Mouse (Mus musculus) gastrocnemius, postnatal 36 days (tissue): ENCODE data around the gene Tnfrsf8. TPM values are rescaled to one million over a fixed set of nuclear protein-coding genes. Genes with fewer than 3 reads are reported as not detected.
"Not testable (repeated sequence)": the region's sequence is repeated elsewhere in the genome, so short reads cannot be mapped to it uniquely, and the experiment has no call there.

Source experiments
- DNase-seq, 2 experiments: peaks; one replicate each; pipeline ENCODE4 v3.0.0; 2022
- intact Hi-C: fragments of 180-260 bp; cut with DNase I; formaldehyde crosslinking; loops from one replicate; pipeline ENCODE4 v1.15.1; 2025
- total RNA-seq, 2 experiments: library from RNA; stranded (reverse); gene quantifications; 2 replicates each; pipeline ENCODE4 v1.2.3; 2021

The Tnfrsf8 gene
- total RNA-seq, 2 experiments from 2014 or later: 0.10 TPM; not detected in 1

DNA sequence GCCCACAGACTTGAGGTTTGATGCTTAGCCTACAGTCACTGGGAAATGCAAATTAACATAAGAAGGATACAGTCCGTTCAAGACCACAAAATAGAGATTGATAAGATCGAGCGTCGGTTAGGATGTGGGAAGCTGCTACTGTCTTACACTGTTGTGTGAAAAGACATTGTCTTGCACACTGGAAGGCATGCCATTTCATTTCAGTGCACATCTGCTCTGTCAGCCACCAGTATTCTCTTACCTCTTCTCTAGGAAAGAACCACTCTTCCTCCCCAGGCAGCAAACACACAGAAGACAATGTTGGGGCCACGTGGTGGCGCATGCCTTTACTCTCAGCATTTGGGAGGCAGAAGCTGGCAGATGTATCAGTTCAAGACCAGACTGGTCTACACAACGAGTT, 2.4 kb downstream of the Tnfrsf8 start:
- DNase-seq: no peak
- intact Hi-C loops: no loop called here

DNA sequence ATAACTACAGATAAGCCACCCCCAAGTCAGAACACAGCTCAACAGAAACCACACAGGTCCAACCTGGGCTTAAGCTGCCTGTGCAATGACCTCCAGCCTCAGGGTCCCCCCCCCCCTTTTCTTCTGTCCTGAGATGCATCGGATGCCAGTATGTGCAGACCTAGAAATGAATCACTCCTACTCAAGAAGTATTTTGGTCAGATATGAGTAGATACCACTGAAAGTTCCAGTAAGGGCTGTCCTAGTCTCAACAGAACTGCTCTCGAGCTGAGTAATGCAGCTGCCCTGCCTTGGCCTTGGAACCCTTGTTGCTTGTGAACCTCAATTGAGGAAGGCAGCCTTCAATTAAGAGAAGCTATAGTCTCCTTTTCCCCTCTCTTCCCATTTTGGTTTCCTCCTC, 4.1 kb downstream of the Tnfrsf8 start:
- no peak for DNase-seq
- intact Hi-C loops: no loop called here

DNA sequence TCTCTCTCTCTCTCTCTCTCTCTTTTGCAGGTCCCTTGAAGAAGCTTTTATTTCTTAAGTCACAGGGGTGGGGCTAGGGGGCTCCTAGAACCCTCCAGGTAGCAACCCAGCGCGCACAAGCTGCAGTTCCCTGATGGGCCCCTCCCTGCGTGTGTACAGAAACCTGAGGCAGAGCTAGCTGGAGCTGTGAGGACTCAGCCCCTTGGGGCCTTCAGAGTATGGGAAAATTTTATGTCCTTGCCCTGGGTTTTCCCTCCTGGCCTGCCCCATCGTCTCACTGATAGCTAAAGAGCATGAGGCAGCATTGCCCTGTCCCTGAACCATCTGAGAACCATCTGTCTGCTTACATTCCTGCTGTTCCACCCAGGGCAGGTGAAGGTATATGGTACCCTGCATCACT, 8.5 kb downstream of the Tnfrsf8 start:
- no peak for DNase-seq
- intact Hi-C loops: no loop called here

GRCm38 (mm10) chr4:145305661-145306362, 9.2 kb downstream of the Tnfrsf8 start:
- intact Hi-C loops, DNase-seq: not testable (repeated sequence)

DNA sequence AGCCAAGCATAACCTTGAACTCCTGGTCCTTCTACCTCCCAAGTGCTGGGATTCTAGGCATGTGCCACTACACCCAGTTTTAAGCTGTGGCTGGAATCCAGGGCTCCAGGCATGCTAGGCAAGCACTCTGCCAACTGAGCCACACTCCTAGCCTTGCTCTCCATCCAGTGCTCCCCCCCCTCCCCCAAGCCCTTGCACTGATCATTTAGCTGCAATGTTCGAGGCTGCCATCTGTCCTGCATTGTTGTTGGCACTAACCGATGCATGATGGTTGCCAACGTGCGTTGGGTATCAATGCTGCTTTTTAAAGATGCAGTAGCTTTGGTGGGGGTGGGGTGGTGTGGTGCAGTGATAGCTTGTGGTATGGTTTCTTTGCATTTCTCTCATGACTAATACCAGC, 10.9 kb downstream of the Tnfrsf8 start:
- intact Hi-C loops: no loop called here
- DNase-seq: no peak

DNA sequence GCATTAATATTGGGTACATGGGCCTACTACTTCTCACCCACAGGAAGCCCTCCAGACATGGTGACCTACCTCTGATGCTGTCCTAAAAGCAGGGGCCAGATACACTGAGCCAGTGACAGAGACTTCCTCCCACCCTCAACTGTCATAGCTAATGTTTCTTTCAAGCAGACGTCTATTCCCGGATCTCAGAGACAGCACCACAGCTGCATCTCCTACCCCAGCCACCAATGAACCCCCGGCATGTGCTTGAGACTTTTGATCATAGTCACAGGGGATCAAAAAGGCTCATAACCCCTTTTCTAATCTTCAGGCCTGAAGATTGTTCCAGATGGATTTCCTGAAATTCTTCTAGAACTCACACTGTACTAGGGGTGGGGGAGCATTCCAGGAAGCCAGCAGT, 12.9 kb downstream of the Tnfrsf8 start:
- intact Hi-C loops: no loop called here
- DNase-seq: no peak

- DNase-seq: no peak
- intact Hi-C loops: no loop called here
Observed at GRCm38 (mm10) chr4:145300210-145300927, 14.6 kb downstream of the Tnfrsf8 start.

DNA sequence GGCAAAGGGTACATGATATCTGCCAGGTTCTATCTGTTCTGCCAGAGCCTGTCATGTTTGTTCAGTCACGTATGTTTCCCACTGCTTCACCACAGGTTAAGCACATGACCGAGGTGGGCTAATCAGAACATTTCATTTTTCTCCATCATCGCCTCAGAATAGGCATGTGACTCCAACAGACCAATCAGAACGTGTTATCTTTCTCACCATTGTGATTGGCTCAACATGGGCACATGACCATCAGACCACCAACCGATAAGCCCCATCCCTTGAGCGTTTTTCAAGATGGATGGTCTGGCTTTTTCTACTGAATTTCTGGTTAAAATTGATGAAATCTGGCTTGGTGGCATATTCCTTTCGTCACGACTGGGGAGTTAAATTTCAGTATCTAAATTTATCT, 15.6 kb downstream of the Tnfrsf8 start:
- intact Hi-C loops: loop anchor here (5.0 kb wide), 1 partner anchor 412 kb away; no protein-coding TSS in a partner anchor
- DNase-seq: no peak

DNA sequence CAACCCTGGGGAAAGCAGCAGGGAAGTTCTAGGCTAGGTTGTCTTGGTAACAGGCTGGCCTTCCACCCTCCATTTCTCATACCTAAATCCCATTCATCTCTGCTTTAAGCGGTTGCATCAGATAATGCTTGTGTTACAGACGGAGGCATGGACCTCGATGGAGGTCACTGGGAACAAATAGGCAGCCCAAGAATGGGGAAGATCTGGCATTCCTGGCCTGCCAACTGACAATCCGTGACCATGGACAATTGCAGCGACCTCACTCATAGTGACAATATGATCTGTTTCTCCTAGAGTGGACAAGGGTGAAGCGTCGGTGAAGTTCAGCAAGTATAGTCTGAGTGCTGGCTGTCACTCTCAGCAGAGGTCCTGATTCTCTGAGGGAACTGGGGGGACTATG, 16.1 kb downstream of the Tnfrsf8 start:
- DNase-seq: no peak
- intact Hi-C loops: loop anchor here (5.0 kb wide), 1 partner anchor 412 kb away; no protein-coding TSS in a partner anchor

GRCm38 (mm10) chr4:145295589-145296300, 19.2 kb downstream of the Tnfrsf8 start:
- intact Hi-C loops: loop anchor here (5.0 kb wide), 1 partner anchor 408 kb away; no protein-coding TSS in a partner anchor
- DNase-seq: peak; percentile 53 to 55

DNA sequence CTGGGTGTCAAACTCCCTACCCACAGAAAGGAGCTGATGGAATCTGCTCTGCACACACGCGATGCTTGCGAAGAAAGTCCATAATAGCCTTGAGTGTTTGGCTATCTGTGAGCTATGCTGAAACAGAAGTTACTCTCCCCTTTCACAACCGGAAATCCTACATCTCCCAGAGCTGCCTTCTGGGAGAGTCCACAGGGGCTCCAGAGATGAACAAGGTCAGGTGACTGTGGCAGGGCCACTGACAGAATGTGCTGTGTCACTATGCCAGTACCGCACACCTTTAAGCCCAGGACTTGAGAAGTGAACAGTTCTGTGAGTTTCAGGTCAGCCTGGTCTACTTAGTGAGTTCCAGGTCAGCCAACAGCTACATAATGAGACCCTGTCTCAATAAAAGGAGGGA, 20.4 kb downstream of the Tnfrsf8 start:
- intact Hi-C loops: no loop called here
- DNase-seq: no peak

GRCm38 (mm10) chr4:145286369-145287120, 28.4 kb downstream of the Tnfrsf8 start:
- intact Hi-C loops: loop anchor here (2.0 to 5.0 kb wide), 2 partner anchors 72 to 129 kb away; no protein-coding TSS in a partner anchor
- DNase-seq: peak in 1 of 2 experiments; percentile 51

DNA sequence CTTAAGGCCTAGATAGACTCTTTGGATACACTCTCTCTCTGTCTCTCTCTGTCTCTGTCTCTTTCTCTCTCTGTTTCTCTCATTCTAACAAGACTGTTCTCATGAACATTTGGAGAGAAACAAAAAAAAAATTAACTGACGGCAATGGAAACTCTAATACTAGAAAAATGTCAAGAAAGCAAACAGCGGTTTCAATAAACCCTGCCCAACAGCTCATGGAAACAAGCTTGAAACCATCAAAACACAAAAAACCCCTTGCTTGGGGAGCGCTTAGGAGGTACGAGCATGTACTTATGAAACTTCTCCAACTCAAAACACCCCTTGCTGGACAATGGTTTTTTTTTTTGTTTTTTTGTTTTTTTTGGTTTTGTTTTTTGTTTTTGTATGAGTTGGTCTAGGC, 30.3 kb downstream of the Tnfrsf8 start:
- intact Hi-C loops: loop anchor here (5.0 kb wide), 1 partner anchor 127 kb away; no protein-coding TSS in a partner anchor

GRCm38 (mm10) chr4:145283441-145283840, 31.5 kb downstream of the Tnfrsf8 start:
- no peak for DNase-seq
- intact Hi-C loops: no loop called here

More for the DNA sequence above, 30.3 kb downstream of the Tnfrsf8 start:
- DNase-seq: no peak

DNA sequence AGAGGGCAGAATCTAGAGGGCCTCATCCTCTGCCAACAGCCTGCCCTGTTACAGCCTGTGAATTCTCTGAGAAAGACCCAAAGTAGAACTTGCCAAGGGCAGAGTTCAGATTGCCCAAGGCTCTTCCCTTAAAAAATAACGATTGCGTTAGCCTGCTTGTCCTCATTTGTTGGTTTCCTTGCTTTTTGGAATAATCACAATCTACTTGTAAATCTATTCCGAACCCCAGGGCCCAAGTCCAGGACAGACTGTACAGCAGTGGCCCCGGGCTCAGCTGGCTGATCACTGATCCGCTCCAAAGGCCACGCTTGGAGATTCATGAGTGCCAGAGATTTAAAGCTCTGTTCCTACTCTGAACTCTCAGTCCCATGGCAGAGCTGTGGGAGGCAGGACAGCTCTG, 34.0 kb downstream of the Tnfrsf8 start:
- peak in 1 of 2 experiments; percentile 42 for DNase-seq
- intact Hi-C loops: no loop called here

DNA sequence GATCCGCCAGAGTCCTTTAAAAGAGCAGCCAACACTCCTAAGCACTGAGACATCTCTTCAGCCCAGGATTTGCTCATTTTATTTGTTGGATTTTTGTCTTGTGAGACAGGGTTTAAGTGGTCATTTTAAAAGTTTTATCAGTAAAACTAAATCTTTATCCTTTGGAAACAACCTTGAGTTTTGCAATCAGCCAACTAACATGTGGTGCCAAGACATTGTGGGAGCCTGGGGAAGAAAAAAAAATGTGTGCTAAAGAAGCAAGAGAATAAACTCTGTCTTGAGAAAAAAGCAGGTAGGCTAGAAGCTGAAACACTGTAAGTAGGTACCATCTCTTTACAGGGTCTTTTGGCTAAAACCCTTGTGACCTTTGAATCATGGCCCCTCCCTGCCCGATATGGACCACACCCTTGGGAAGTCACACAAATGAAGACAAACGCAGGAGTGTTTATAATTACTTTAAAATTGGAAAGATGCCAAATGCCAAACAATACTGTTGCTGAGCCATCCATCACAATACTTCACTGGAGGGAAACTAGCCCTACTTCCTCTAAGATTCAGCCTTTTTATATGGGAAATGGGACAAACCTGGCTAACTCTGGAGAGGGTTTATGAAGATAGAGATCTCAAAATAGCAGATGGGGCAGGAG, 36.1 kb downstream of the Tnfrsf8 start:
- DNase-seq: no peak

DNA sequence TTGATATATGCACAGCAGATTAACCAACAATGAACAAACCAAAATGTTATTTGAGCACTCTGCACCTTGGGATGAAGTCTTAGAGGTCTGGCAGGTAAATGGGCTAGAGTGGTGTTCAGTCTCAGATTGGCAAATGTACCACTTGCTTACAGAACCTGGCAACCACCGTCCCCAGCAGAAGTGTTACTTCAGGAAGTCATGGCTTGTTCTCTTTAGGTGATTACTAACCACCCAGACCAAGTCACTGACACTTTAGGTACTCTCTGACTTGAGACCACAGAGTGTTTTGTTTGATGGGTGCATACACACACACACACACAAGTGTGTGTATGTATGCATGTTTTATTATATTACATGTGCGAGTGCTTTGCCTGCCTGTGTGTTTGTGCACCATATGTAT, 36.7 kb downstream of the Tnfrsf8 start:
- intact Hi-C loops: no loop called here

More for the DNA sequence above, 36.1 kb downstream of the Tnfrsf8 start:
- intact Hi-C loops: no loop called here

GRCm38 (mm10) chr4:145276368-145277249, 38.4 kb downstream of the Tnfrsf8 start:
- intact Hi-C loops: no loop called here
- DNase-seq: no peak

More for the DNA sequence above, 36.7 kb downstream of the Tnfrsf8 start:
- DNase-seq: no peak

DNA sequence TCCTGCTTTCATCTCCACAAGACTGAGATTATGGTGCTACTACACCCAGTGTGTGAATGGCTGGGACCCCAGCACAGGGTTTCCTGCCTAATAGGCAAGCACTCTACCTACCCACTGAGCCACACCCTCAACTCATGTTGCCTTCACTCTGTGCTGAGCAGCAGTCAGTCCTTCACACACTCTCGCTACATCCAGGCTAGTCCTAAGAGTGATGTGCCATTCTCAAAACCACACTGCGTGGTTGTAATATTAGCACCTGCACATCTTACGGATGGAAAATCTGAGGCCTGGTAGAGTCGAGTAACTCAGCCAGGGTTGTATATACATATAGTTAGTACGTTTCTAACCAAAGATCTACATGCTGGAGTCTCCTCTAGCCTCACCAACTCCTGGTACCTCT, 40.1 kb downstream of the Tnfrsf8 start:
- DNase-seq: no peak
- intact Hi-C loops: no loop called here
